Mouse (Mus musculus) C2C12 (cell line): Measurements from ENCODE around the gene Nudt5. TPM values are rescaled to one million over a fixed set of nuclear protein-coding genes. Genes with fewer than 3 reads are reported as not detected.
A peak's percentile ranks its signal among the peaks of the same experiment; 100 is the strongest.

Source experiments
- H3K27me3 ChIP-seq: one replicate; pipeline ENCODE4 v1.6.1; 2011; ENCODE audit not compliant: control insufficient read depth, insufficient read depth, insufficient read length
- H3K36me3 ChIP-seq: one replicate; pipeline ENCODE4 v1.6.1; 2011; ENCODE audit not compliant: control insufficient read depth, insufficient read depth
- H3K4me3 ChIP-seq: one replicate; pipeline ENCODE4 v1.5.1; 2011; ENCODE audit warnings: mild to moderate bottlenecking, control low read depth; ENCODE audit not compliant: poor library complexity, insufficient read depth, severe bottlenecking
- H3K79me2 ChIP-seq: one replicate; pipeline ENCODE4 v1.6.1; 2011; ENCODE audit not compliant: control insufficient read depth, insufficient read depth
- H3K79me3 ChIP-seq: one replicate; pipeline ENCODE4 v1.6.1; 2011; ENCODE audit warnings: low read depth, control low read depth
- H3ac ChIP-seq: one replicate; pipeline ENCODE3; 2011; ENCODE audit warnings: low read depth; ENCODE audit not compliant: control insufficient read depth, insufficient read length
- CEBPB ChIP-seq: IDR thresholded peaks from one replicate; pipeline ENCODE4 v1.6.1; 2011; ENCODE audit warnings: low read depth, mild to moderate bottlenecking, control low read depth, moderate library complexity
- CTCF ChIP-seq: IDR thresholded peaks from one replicate; pipeline ENCODE4 v1.5.1; 2011; ENCODE audit not compliant: control insufficient read depth, insufficient read depth, insufficient read length
- FOSL1 ChIP-seq: IDR thresholded peaks from one replicate; pipeline ENCODE4 v1.8.0; 2011; ENCODE audit warnings: mild to moderate bottlenecking, low read length; ENCODE audit not compliant: poor library complexity, insufficient read depth, severe bottlenecking
- MAX ChIP-seq: IDR thresholded peaks from one replicate; pipeline ENCODE4 v1.6.1; 2011; ENCODE audit warnings: mild to moderate bottlenecking, control low read depth
- MYOD1 ChIP-seq: IDR thresholded peaks from one replicate; pipeline ENCODE4 v1.6.1; 2011; ENCODE audit warnings: low read depth; ENCODE audit not compliant: control insufficient read depth, insufficient read length
- MYOG ChIP-seq: IDR thresholded peaks from one replicate; pipeline ENCODE4 v1.6.1; 2011; ENCODE audit not compliant: control insufficient read depth, insufficient read length; ENCODE audit errors: extremely low read depth
- USF1 ChIP-seq: IDR thresholded peaks from one replicate; pipeline ENCODE4 v1.6.1; 2011; ENCODE audit warnings: low read depth, mild to moderate bottlenecking, control low read depth, moderate library complexity
- polyA plus RNA-seq: library from polyadenylated mRNA; unstranded; fragments of >200 nt; fragmentation: generic; extraction: Trizol; gene quantifications from one replicate; pipeline ENCODE4 v1.2.1, GENCODE M21; 2012; ENCODE audit warnings: missing spikeins

Gene Nudt5
- polyA plus RNA-seq, 1 experiment, result 43.5 TPM

DNA sequence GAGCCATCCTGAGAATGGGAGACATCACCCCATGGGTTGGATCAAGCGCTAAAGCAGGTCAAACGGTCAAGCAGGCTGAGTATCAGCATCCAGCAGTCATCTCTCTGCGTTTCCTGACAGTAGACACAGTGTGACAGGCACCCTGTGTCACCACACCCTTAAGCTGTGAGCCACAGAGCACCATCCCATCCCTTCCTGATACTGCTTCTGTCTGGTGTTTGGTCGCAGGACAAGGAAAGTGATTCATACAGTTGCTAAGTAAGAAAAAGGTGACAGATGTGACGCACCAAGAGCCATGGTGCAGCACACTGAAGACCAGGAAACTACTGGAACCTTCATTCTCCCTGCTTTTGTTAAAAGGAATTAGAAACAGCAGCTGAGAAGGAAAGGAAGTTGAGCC, 44.0 kb downstream of the Nudt5 start:
- no peak overlapping the region for H3ac ChIP-seq
- H3K27me3 ChIP-seq, result no peaks in the 10 kb centered on the region
- no peak overlapping the region for H3K4me3 ChIP-seq
- H3K79me3 ChIP-seq, result peaks cover 20% of the 10 kb centered on the region
- no peak for TF ChIP-seq MYOD1
- H3K79me2 ChIP-seq, result peaks cover 68% of the 10 kb centered on the region
- peaks cover 73% of the 10 kb centered on the region for H3K36me3 ChIP-seq

DNA sequence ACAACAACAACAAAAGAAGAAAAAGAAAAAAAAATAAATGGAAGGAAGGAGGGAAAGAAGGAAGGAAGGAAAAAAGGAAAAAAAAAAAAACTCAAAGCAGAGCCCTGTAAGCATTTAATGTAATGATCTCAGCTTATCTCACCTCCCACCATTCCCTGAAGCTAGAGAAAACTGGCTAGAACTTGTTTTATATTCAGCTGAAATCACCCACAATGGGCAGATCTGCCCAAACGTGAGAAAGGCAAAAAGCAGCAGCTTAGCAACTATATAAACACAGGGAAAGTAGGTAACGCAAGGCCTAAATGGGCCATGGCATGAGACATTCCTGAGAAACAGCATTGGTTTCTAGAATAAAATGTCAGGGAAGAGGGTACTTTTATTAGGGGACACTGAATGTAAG, 44.6 kb downstream of the Nudt5 start:
- Histone ChIP-seq H3K79me3 (peaks cover 23% of the 10 kb centered on the region), H3ac (no peak overlapping the region), H3K27me3 (no peaks in the 10 kb centered on the region), H3K36me3 (peaks cover 68% of the 10 kb centered on the region), H3K79me2 (peaks cover 73% of the 10 kb centered on the region), H3K4me3 (no peak overlapping the region)
- TF ChIP-seq MAX (no peak), FOSL1 (no peak), MYOD1 (no peak), USF1 (no peak), CTCF (no peak), MYOG (no peak), CEBPB (no peak)

DNA sequence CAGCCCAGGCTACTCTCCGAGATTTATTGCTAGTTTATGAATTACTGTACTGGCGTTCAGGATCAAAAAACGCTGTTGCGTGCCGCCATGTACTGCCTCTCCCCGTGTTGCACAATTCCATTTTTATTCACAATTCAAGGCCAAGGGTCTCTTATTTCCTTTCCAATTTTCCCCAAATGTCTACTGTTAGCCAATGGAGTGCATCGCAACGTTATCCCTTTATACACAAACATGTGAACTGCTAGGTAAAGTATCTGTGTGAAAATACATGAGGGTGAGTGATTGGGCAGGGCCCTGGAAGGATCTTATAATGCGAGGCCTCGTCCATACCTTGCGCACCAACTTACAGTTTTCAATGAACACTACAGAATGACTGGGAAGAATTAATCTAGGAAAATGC, 49.5 kb downstream of the Nudt5 start:
- H3K4me3 ChIP-seq, result peak overlapping the region; percentile 88
- TF ChIP-seq CEBPB (peak; percentile 80), CTCF (no peak)
- H3K79me2 ChIP-seq, result peaks cover 57% of the 10 kb centered on the region
- peak overlapping the region; percentile 63 for H3ac ChIP-seq
- H3K36me3 ChIP-seq, result peaks cover 32% of the 10 kb centered on the region
- H3K79me3 ChIP-seq, result peaks cover 21% of the 10 kb centered on the region
- H3K27me3 ChIP-seq, result no peaks in the 10 kb centered on the region

DNA sequence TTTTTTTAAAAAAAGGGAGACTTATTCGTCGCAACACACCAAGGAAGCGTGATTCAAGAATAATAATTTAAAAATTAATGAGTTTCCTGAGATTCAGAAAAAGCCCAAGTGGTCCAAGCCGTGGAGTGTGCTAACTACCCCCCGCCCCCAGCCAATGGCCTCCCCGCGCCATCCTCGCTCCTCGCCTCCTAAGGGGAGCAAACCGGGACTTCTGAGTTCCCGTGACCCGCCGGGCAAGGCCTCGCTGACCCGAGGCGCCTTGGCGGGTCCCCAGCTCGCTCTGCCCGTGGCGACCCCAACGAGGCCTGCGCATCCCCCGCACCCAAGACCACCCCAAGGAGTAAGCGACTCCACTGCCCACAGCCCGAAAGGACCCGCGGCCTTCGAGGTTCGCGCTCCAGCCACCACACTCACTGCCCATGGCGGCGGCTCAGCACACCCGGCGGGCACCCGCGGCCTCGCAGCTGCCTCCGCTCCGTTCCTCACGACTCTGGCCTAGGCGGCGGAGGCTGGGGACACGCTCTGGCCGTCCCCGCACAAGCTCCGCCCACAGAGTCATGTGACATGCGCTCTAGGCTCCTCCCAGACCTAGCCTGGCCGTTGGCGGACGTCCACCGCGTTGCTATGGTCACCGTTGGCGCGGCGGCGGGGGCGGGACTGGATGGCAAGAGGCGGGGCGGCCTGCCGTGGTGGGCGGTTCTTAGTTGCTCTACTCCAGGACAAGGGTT, 50.2 kb downstream of the Nudt5 start, which contains the start of gene Sec61a2:
Gene Sec61a2, minus strand, starts transcription at position 590 of the 728 bp plus-strand sequence.
- H3K79me3 ChIP-seq, result peaks cover 19% of the 10 kb centered on the region
- peaks cover 50% of the 10 kb centered on the region for H3K79me2 ChIP-seq
- TF ChIP-seq FOSL1 (no peak), MYOD1 (no peak), USF1 (peak; percentile 77), CTCF (no peak), MAX (peak; percentile 68), CEBPB (no peak), MYOG (no peak)

DNA sequence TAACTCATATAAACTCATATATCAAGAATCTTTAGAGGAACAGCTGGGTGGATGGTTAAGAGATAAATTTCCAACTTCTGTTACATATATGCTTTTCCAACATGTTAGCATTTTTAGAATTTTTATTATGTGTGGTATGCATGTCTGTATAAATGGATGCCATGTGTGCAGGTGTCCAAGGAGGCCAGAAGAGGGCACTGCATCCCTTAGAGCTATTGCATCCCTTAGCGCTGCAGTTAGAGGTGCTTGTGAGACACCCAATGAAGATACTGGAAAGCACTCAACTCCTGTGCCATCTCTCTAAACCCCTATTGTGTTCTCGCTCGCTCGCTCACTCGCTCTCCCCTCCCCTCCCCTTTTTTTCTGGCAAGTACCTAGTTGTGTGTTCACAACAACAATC, 55.3 kb downstream of the Nudt5 start:
- Histone ChIP-seq H3ac (no peak overlapping the region), H3K79me3 (no peaks in the 10 kb centered on the region), H3K79me2 (no peaks in the 10 kb centered on the region), H3K4me3 (no peak overlapping the region), H3K27me3 (no peaks in the 10 kb centered on the region), H3K36me3 (no peaks in the 10 kb centered on the region)
- TF ChIP-seq CTCF (peak; percentile 31), MYOD1 (no peak), MAX (no peak), MYOG (no peak)

More for the DNA sequence above, 50.2 kb downstream of the Nudt5 start, which contains the start of gene Sec61a2:
- Histone ChIP-seq H3K27me3 (no peaks in the 10 kb centered on the region), H3K4me3 (peak within 1 kb of the TSS; percentile 88), H3K36me3 (peaks cover 25% of the 10 kb centered on the region), H3ac (peak within 1 kb of the TSS; percentile 97)

DNA sequence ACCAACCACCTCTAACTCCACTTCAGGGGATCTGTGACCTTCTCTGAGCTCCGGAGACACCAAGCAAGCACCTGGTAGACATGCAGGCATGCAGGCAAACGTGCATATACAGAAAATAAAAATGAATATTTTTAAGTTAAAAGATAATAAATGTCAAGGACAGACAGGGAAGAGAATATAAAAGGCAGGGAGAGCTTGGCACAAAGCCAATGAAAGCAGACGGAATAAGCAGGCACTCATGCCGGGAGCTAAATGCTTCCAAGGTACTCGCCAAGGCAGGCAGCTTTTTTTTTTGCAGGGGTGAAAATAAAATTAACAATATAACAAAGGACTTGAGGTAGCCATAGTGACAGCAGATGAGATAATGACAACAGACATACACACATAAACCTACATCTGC, 61.3 kb downstream of the Nudt5 start:
- H3ac ChIP-seq, result no peak overlapping the region
- no peaks in the 10 kb centered on the region for H3K79me3 ChIP-seq
- H3K36me3 ChIP-seq, result no peaks in the 10 kb centered on the region
- no peak overlapping the region for H3K4me3 ChIP-seq
- H3K79me2 ChIP-seq, result no peaks in the 10 kb centered on the region
- peaks cover 4% of the 10 kb centered on the region for H3K27me3 ChIP-seq
- TF ChIP-seq MYOD1, result no peak
- TF ChIP-seq MYOG, result no peak
- no peak for TF ChIP-seq MAX
- TF ChIP-seq FOSL1, result no peak
- no peak for TF ChIP-seq USF1
- no peak for TF ChIP-seq CTCF
- TF ChIP-seq CEBPB, result no peak
